Mouse (Mus musculus) ovary, adult 18-20 months (tissue): ENCODE results near the gene Tet3.

Source experiments
- DNase-seq: peaks from one replicate; pipeline ENCODE4 v3.0.0; 2022; ENCODE audit warnings: low spot score, mixed read lengths

The Tet3 gene

GRCm38 (mm10) chr6:83414601-83415355, 44.1 kb downstream of the Tet3 start:
- no peak for DNase-seq

- no peak for DNase-seq
Observed at GRCm38 (mm10) chr6:83413686-83414085, 45.2 kb downstream of the Tet3 start.

GRCm38 (mm10) chr6:83412854-83413401, 46.0 kb downstream of the Tet3 start:
- no peak for DNase-seq

- no peak for DNase-seq
Observed at GRCm38 (mm10) chr6:83412362-83412853, 46.5 kb downstream of the Tet3 start.

- DNase-seq: no peak
Observed at GRCm38 (mm10) chr6:83411635-83412361, 47.1 kb downstream of the Tet3 start.

GRCm38 (mm10) chr6:83410046-83410706, 48.7 kb downstream of the Tet3 start:
- no peak for DNase-seq

GRCm38 (mm10) chr6:83408510-83408909, 50.4 kb downstream of the Tet3 start:
- no peak for DNase-seq

GRCm38 (mm10) chr6:83405511-83406064, 53.3 kb downstream of the Tet3 start:
- no peak for DNase-seq

GRCm38 (mm10) chr6:83404571-83404970, 54.3 kb downstream of the Tet3 start:
- no peak for DNase-seq

- no peak for DNase-seq
Observed at GRCm38 (mm10) chr6:83403481-83403880, 55.4 kb downstream of the Tet3 start.

- no peak for DNase-seq
Observed at GRCm38 (mm10) chr6:83399790-83400189, 59.1 kb downstream of the Tet3 start.

- no peak for DNase-seq
Observed at GRCm38 (mm10) chr6:83397728-83398127, 61.2 kb downstream of the Tet3 start.

- DNase-seq: no peak
Observed at GRCm38 (mm10) chr6:83396711-83397110, 62.2 kb downstream of the Tet3 start.

GRCm38 (mm10) chr6:83395544-83396229, 63.2 kb downstream of the Tet3 start:
- no peak for DNase-seq

- DNase-seq: no peak
Observed at GRCm38 (mm10) chr6:83394122-83394521, 64.8 kb downstream of the Tet3 start.

- no peak for DNase-seq
Observed at GRCm38 (mm10) chr6:83392166-83392780, 66.6 kb downstream of the Tet3 start.

GRCm38 (mm10) chr6:83385569-83386090, 73.3 kb downstream of the Tet3 start:
- no peak for DNase-seq

GRCm38 (mm10) chr6:83381510-83382491, 77.1 kb downstream of the Tet3 start:
- DNase-seq: no peak

- DNase-seq: no peak
Observed at GRCm38 (mm10) chr6:83373704-83374300, 85.1 kb downstream of the Tet3 start.
